Mouse (Mus musculus) stomach, postnatal 0 days (tissue): ENCODE data around the gene Cyp2j12. TPM values are rescaled to one million over a fixed set of nuclear protein-coding genes. Genes with fewer than 3 reads are reported as not detected.
A peak's percentile ranks its signal among the peaks of the same experiment; 100 is the strongest.
"Not testable (repeated sequence)": the region's sequence is repeated elsewhere in the genome, so short reads cannot be mapped to it uniquely, and the experiment has no call there.

Source experiments
- ATAC-seq: fragments of 200-750 bp; cut with Nextera tagmentation; 2 replicates; pipeline ENCODE4 v1.8.0; 2017; ENCODE audit not compliant: low FRiP score, low TSS enrichment
- DNase-seq: peaks from one replicate; pipeline ENCODE4 v3.0.0-alpha.2; 2016; ENCODE audit warnings: low spot score
- H3K27ac ChIP-seq: fragments of 300-500 bp; sonication (generic); replicated peaks from 2 replicates; pipeline ENCODE4 v1.5.1; 2014; ENCODE audit warnings: mild to moderate bottlenecking, control low read depth
- H3K27me3 ChIP-seq: fragments of 300-500 bp; sonication (generic); 2 replicates; pipeline ENCODE4 v1.6.1; 2014; ENCODE audit warnings: low read length; ENCODE audit not compliant: control insufficient read depth, insufficient read depth
- H3K36me3 ChIP-seq: fragments of 300-500 bp; sonication (generic); 2 replicates; pipeline ENCODE4 v1.6.1; 2014; ENCODE audit warnings: low read length, mixed read lengths; ENCODE audit not compliant: control insufficient read depth, insufficient read depth
- H3K4me1 ChIP-seq: fragments of 300-500 bp; sonication (generic); replicated peaks from 2 replicates; pipeline ENCODE4 v1.6.1; 2014; ENCODE audit warnings: antibody characterized with exemption; ENCODE audit not compliant: control insufficient read depth, insufficient read depth
- H3K4me2 ChIP-seq: fragments of 300-500 bp; sonication (generic); replicated peaks from 2 replicates; pipeline ENCODE4 v1.6.1; 2014; ENCODE audit warnings: low read depth, mild to moderate bottlenecking, control low read depth, moderate library complexity
- H3K4me3 ChIP-seq: fragments of 300-500 bp; sonication (generic); 2 replicates; pipeline ENCODE4 v1.5.1; 2014; ENCODE audit warnings: low read depth, low read length, control low read depth
- H3K9ac ChIP-seq: fragments of 300-500 bp; sonication (generic); 2 replicates; pipeline ENCODE4 v1.6.1; 2014; ENCODE audit warnings: mild to moderate bottlenecking, low read length, control low read depth, mixed read lengths
- H3K9me3 ChIP-seq: fragments of 300-500 bp; sonication (generic); 2 replicates; pipeline ENCODE4 v1.6.1; 2016; ENCODE audit warnings: low read length; ENCODE audit not compliant: control insufficient read depth
- CTCF ChIP-seq: IDR thresholded peaks from 2 replicates; pipeline ENCODE4 v1.5.1; 2016; ENCODE audit warnings: antibody characterized with exemption, low read depth, mild to moderate bottlenecking, moderate library complexity
- EP300 ChIP-seq: optimal IDR thresholded peaks from 2 replicates; pipeline ENCODE3; 2016; ENCODE audit warnings: antibody characterized with exemption
- WGBS: fragments of 180-500 bp; shearing (Covaris S2); extraction: QIAGEN DNeasy Blood & Tissue Kit; methylation state at CpG from one replicate; pipeline ENCODE4 v1.1.7; 2014; 5-methylcytosine and 5-hydroxymethylcytosine counted together
- polyA plus RNA-seq: library from polyadenylated mRNA; unstranded; fragments of >200 nt; fragmentation: Nextera tagmentation; extraction: Ambion mirVana; gene quantifications from 2 replicates; pipeline ENCODE4 v1.2.1, GENCODE M21; 2015

Gene Cyp2j12
- polyA plus RNA-seq, 1 experiment from 2014 or later = not detected

DNA sequence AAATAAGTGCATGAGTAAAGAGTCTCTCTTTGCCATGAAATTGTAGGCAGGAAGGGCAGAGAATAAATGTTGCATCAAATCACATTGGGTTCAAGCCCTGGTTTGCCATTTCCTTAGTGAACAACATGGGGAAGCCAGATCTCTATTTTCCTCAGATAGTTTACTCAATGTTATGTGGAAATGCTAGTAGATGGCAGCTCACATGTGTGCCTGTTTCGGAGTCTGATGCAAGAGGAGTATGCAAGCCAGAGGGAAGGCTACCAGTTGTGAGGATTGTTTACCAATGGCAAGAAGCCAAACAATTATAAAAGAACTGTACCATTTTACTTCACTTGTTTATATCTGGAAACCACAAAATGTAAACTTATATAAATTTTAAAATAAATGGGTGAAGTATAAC lies 20.6 kb upstream of the Cyp2j12 start:
- Histone ChIP-seq H3K9ac (no peak overlapping the region), H3K9me3 (no peaks in the 10 kb centered on the region), H3K4me2 (no peak overlapping the region), H3K27me3 (no peaks in the 10 kb centered on the region), H3K27ac (no peak overlapping the region), H3K4me1 (no peaks in the 10 kb centered on the region), H3K4me3 (no peak overlapping the region), H3K36me3 (no peaks in the 10 kb centered on the region)
- WGBS = 72% methylated on average over 1 of the region's 1 CpGs
- ATAC-seq (no peak), DNase-seq (no peak)
- TF ChIP-seq CTCF (no peak), EP300 (no peak)

DNA sequence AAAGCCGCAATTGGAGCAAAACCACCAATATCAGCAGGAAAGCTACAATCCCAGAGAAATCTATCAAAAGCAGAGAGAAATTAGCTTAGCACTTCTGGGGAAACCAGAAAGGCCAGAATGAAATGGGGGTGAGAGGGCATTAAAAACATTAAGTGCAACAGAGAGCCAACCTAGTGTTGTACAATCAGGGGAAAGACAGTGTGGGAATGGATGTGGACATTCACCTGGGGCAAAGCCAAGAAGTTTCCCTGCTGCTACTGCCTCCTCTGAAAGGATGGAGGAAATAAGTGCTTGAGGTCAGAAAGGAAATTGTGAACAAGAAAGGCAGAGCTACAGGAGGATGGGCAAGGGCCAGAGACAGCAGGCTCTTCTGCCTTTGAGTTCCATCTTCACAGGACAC lies 1.7 kb downstream of the Cyp2j12 start:
- Histone ChIP-seq H3K27me3 (no peaks in the 10 kb centered on the region), H3K36me3 (no peaks in the 10 kb centered on the region), H3K4me2 (no peak overlapping the region), H3K4me3 (no peak overlapping the region), H3K9ac (no peak overlapping the region), H3K27ac (no peak overlapping the region), H3K4me1 (no peaks in the 10 kb centered on the region), H3K9me3 (no peaks in the 10 kb centered on the region)
- TF ChIP-seq EP300 (no peak), CTCF (no peak)
- WGBS = 65% methylated on average over 1 of the region's 1 CpGs
- ATAC-seq = no peak
- DNase-seq = no peak

DNA sequence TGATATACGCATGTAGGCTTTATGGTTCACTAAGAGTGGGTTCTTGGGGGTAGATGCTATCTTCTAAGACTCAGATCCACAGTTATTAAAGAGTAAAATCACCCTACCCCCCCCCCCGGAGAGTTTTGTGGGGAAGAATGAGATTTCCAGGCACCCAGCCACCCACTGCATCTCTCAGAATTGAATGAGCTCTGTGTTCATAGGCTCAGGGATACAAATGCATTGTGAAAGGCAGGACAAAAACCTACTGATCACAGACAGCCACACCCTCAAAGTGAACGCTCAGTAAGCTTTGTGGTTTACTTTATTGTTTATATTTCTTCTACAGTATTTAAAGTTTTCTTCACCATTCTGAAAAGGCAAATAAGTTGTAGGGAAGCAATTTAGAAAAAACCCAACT lies 6.7 kb downstream of the Cyp2j12 start:
- Histone ChIP-seq H3K4me2 (no peak overlapping the region), H3K4me3 (no peak overlapping the region), H3K9me3 (no peaks in the 10 kb centered on the region), H3K9ac (no peak overlapping the region), H3K27me3 (no peaks in the 10 kb centered on the region), H3K27ac (no peak overlapping the region), H3K4me1 (no peaks in the 10 kb centered on the region), H3K36me3 (no peaks in the 10 kb centered on the region)
- DNase-seq = no peak
- TF ChIP-seq CTCF (no peak), EP300 (no peak)
- WGBS = 55% methylated on average over 3 of the region's 3 CpGs
- no peak for ATAC-seq

DNA sequence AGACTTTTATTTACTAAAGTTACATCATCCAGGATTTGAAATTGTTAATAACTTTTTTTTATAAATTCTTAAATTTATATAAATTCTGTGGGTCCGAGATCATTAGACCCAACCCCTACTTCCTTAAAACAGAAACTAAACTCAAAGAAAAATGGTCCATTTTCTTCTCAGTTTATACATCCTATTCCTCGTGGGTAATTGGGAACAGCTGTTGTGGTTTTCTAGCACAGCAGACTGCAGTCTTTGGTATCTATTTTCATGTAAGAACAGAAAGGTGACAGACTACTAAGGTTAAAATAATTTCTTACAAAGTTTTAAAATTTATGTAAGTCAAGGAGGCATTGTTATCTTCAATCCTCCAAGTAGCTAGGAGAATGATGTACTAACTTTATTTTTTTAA lies 44.1 kb downstream of the Cyp2j12 start:
- no peak for ATAC-seq
- TF ChIP-seq CTCF = no peak
- TF ChIP-seq EP300 = no peak
- Histone ChIP-seq H3K27ac (no peak overlapping the region), H3K27me3 (no peaks in the 10 kb centered on the region), H3K4me3 (no peak overlapping the region), H3K36me3 (no peaks in the 10 kb centered on the region), H3K9ac (no peak overlapping the region), H3K9me3 (no peaks in the 10 kb centered on the region), H3K4me1 (no peaks in the 10 kb centered on the region), H3K4me2 (no peak overlapping the region)
- WGBS = 45% methylated on average over 2 of the region's 2 CpGs
- DNase-seq = no peak

DNA sequence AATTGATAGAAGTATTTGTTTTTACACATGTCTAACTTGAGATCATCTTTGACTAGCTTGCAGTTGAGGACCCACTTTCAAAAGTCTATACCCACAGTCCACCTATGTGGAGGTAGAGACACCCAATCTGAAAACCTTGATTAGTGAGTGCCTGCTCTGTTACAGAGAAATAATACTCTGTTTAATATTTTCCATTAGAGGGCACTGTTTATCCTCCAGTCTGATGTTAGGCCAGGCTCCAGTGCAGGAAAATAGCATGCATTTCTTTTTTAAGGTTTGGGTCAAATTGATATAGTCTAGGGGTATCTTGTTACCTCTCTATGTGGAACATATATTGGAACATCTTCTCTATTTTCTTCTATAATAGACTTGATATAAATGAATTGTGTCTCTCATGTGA lies 49.1 kb downstream of the Cyp2j12 start:
- Histone ChIP-seq H3K36me3 (no peaks in the 10 kb centered on the region), H3K4me2 (no peak overlapping the region), H3K27ac (no peak overlapping the region), H3K4me1 (no peaks in the 10 kb centered on the region), H3K4me3 (no peak overlapping the region), H3K27me3 (no peaks in the 10 kb centered on the region), H3K9me3 (no peaks in the 10 kb centered on the region), H3K9ac (no peak overlapping the region)
- TF ChIP-seq EP300 = no peak
- peak; percentile 60 for TF ChIP-seq CTCF
- ATAC-seq = no peak
- DNase-seq = no peak

DNA sequence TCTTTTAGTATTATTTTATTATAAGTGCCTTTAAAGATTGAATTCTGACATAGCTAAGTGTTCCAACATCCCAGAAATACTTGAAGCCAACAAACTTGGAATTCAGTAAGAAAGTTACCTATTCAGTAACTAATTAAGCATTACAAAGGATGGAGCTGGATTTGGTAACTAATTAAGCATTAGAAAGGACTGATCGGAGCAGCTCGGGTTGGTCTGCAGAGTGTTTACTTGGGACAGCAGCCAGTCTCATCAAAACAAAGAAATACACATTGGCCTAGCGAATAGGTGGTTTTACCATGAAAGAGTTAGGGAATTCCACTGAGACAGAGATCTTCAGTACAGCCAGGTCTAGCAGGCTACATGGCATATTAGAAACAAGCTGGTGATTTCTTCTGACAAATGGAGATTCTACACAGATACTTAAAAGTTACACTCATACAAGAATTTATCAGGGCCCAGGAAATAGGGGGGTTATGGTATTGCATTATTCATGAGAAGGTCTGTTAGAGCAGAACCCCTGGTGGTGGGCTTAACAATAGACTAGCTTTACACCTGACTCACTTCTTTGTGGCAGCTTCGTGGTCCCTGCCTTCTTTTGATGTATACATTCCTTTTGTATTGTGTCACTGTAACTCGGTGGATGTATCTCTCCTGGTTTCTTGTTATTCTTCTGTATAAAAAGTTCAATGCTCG lies 51.5 kb downstream of the Cyp2j12 start:
- H3K27ac ChIP-seq, H3K9ac ChIP-seq, H3K4me3 ChIP-seq, H3K27me3 ChIP-seq, DNase-seq, H3K4me2 ChIP-seq, ATAC-seq, H3K9me3 ChIP-seq, H3K36me3 ChIP-seq, H3K4me1 ChIP-seq: not testable (repeated sequence)
- 60% methylated on average over 6 of the region's 6 CpGs for WGBS
